Mouse (Mus musculus) thymus, adult 2 months (tissue): ENCODE measurements around the gene Tmem115.
A peak's percentile ranks its signal among the peaks of the same experiment; 100 is the strongest.

Source experiments
- CTCF ChIP-seq: fragments of 200-500 bp; IDR thresholded peaks from 2 replicates; pipeline ENCODE4 v1.5.1; 2012; ENCODE audit warnings: mild to moderate bottlenecking, control low read depth, low read length, moderate library complexity, borderline replicate concordance; ENCODE audit not compliant: control insufficient read depth, poor library complexity, insufficient read depth; ENCODE audit errors: extremely low read depth
- POLR2A ChIP-seq: fragments of 200-500 bp; IDR thresholded peaks from 2 replicates; pipeline ENCODE4 v1.6.1; 2012; ENCODE audit warnings: mild to moderate bottlenecking, low read length, control low read depth, moderate library complexity; ENCODE audit not compliant: control insufficient read depth, poor library complexity, insufficient read depth; ENCODE audit errors: extremely low read depth

DNA sequence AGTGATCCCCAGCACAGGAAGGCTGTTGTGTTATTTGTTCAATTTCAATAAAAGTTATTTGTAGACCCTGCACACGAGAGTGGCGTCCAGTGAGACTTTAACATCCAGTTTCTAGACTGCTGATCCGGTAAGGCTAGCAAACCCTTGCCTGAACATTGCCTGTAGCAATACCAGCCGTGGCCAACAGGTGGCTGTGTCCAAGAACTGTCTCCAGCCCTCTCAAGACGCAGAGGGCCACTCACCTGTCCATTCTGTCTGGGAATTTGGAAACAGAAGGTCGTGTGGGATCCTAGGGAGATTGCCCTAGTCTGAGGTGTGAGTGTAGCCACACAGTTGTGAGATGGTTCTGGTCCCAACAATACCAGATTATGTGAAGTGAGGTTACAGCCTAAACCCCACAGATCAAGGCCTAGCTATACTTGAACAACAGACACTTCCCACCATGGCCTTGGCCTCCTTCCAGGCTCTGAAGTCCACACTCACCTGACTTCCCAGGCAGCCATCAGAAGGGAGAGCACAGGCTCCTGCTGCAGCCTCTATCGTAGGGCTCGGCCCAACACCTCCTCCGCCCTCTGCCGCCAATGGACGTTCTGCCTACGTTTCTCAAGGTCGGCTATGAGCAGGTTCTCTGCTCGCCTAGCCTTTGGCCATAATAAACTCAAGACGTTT is 32.4 kb downstream of the Tmem115 start:
- TF ChIP-seq POLR2A (no peak), CTCF (peak; percentile 75; the same call in 1 of the 2 replicates)
